9 mouse cellular contexts compared by ENCODE assay signal in the genomic region with DNA sequence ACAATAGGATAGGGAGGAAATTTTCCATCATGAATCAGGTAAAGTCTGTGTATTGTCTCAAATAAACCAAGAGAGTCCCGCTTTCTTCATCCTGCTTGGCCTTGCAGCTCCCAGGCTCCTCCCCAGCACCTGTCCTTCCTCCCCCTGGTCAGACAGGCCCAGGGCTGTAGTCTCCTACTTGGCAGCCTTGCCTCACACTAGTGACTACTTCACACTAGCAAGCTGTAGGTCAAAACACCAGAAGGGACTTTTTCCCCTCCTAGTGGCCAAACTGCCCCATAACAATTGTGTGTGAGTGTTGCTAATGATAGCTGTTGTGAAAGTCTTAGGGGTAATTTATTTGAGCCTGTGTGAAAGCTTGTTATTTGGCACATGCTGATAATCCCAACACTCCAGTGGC.
A peak's percentile ranks its signal among the peaks of the same experiment; 100 is the strongest.
DNase-seq lines count a peak whose midpoint lies in the region; ATAC-seq lines count a peak whose summit lies in the region.
"Had no signal": no experiment of that assay in that cellular context is flagged by ENCODE, and none has a peak within 500 bp of the region (broad histone marks: within the 10 kb centered on the region; RNA-seq: fewer than 3 reads in every experiment).

No protein-coding gene starts in this region.

- no peak for ATAC-seq in midbrain, embryonic 14.5 days (ENCODE audit: low FRiP score, low TSS enrichment)
- no peak for ATAC-seq in midbrain, embryonic 16.5 days
- ATAC-seq in megakaryocyte-erythroid progenitor cell, adult 5-6 weeks (replicated peaks; ENCODE audit: low FRiP score, low TSS enrichment, poor library complexity, severe bottlenecking): no peak

- 81% methylated on average over 1 of the region's 1 CpGs for WGBS in heart, embryonic 10.5 days
- WGBS in midbrain, embryonic 14.5 days: 89% methylated on average over 1 of the region's 1 CpGs
- 85% methylated on average over 1 of the region's 1 CpGs for WGBS in midbrain, embryonic 16.5 days

- H3K9ac ChIP-seq in midbrain, embryonic 14.5 days (replicated peaks; ENCODE audit: low read length): no peak overlapping the region
- no peak overlapping the region for H3K9ac ChIP-seq in midbrain, embryonic 16.5 days (ENCODE audit: low read depth, low read length)

- H3K36me3 ChIP-seq in heart, embryonic 10.5 days: no peaks in the 10 kb centered on the region
- peaks cover 33% of the 10 kb centered on the region for H3K36me3 ChIP-seq in midbrain, embryonic 14.5 days (ENCODE audit: control insufficient read depth, insufficient read depth, low read length)
- peaks cover 19% of the 10 kb centered on the region for H3K36me3 ChIP-seq in midbrain, embryonic 16.5 days (ENCODE audit: control insufficient read depth, insufficient read depth, low read length)

- no peak overlapping the region for H3K4me3 ChIP-seq in heart, embryonic 10.5 days
- H3K4me3 ChIP-seq in midbrain, embryonic 14.5 days (replicated peaks; ENCODE audit: low read depth, low read length): no peak overlapping the region
- no peak overlapping the region for H3K4me3 ChIP-seq in midbrain, embryonic 16.5 days (ENCODE audit: low read depth, low read length)

- H3K27ac ChIP-seq in heart, embryonic 10.5 days: no peak overlapping the region
- no peak overlapping the region for H3K27ac ChIP-seq in midbrain, embryonic 14.5 days (replicated peaks; ENCODE audit: low read depth, low read length)
- no peak overlapping the region for H3K27ac ChIP-seq in midbrain, embryonic 16.5 days (ENCODE audit: low read length)

- peak; percentile 8 to 12 for DNase-seq in heart, postnatal 10 days
- no peak for DNase-seq in heart, embryonic 10.5 days (ENCODE audit: low spot score)
- DNase-seq in midbrain, embryonic 14.5 days: peak; percentile 35
- peak; percentile 56 for DNase-seq in NIH3T3 (ENCODE audit: low read depth)
- DNase-seq in kidney, postnatal 36 days: peak; percentile 1 to 24
- no peak for DNase-seq in gastrocnemius, adult 8-10 months (ENCODE audit: low spot score in 2 of 2)
- DNase-seq: adrenal gland, adult 8-10 months had no signal

- H3K4me1 ChIP-seq in heart, embryonic 10.5 days: 0 out of 2 replicates have a peak, but pooled peaks cover 2% of the 10 kb centered on the region
- no peaks in the 10 kb centered on the region for H3K4me1 ChIP-seq in midbrain, embryonic 14.5 days (ENCODE audit: control insufficient read depth, insufficient read depth, low read length)
- H3K4me1 ChIP-seq in midbrain, embryonic 16.5 days (ENCODE audit: control insufficient read depth, insufficient read depth, low read length): no peaks in the 10 kb centered on the region

- peaks cover 13% of the 10 kb centered on the region; the same call in 1 of the 2 replicates for H3K27me3 ChIP-seq in heart, embryonic 10.5 days (ENCODE audit: insufficient read depth, poor library complexity, severe bottlenecking)
- no peaks in the 10 kb centered on the region for H3K27me3 ChIP-seq in midbrain, embryonic 14.5 days (ENCODE audit: control insufficient read depth, insufficient read depth, low read length)
- H3K27me3 ChIP-seq in midbrain, embryonic 16.5 days (ENCODE audit: control insufficient read depth, insufficient read depth, low read depth, low read length): no peaks in the 10 kb centered on the region

- no peak overlapping the region for H3K4me2 ChIP-seq in midbrain, embryonic 14.5 days (ENCODE audit: low read length)
- no peak overlapping the region for H3K4me2 ChIP-seq in midbrain, embryonic 16.5 days (ENCODE audit: low read length)

- intact Hi-C loops in heart, postnatal 10 days (cut with DNase I): no loop called here

- no peaks in the 10 kb centered on the region for H3K9me3 ChIP-seq in heart, embryonic 10.5 days
- H3K9me3 ChIP-seq in midbrain, embryonic 14.5 days (ENCODE audit: control insufficient read depth, low read length): no peaks in the 10 kb centered on the region
- no peaks in the 10 kb centered on the region for H3K9me3 ChIP-seq in midbrain, embryonic 16.5 days (replicated peaks; ENCODE audit: control insufficient read depth, low read length, poor library complexity, severe bottlenecking)

Comparison
In these comparisons a context has a peak if more than half of its experiments do, and no peak if none do; other contexts are left out.
1. DNase-seq: peak in heart, postnatal 10 days (2 of 2), midbrain, embryonic 14.5 days (single experiment), NIH3T3 (single experiment) and kidney, postnatal 36 days (2 of 2); none in heart, embryonic 10.5 days (single experiment) and gastrocnemius, adult 8-10 months (0 of 2).